Mouse (Mus musculus) cerebellum, adult 18-20 months (tissue): ENCODE measurements at regions not wholly inside any gene's neighbourhood (a gene's known extent, or its start where the extent isn't known, plus 50 kb on each side); places are given as distances from the start of the nearest gene placed in this dataset.

ENCODE experiments used
- DNase-seq, 2 experiments: peaks; one replicate each; pipeline ENCODE4 v3.0.0; 2021

GRCm38 (mm10) chr12:90664436-90664835 lies 73.8 kb downstream of the Dio2 start:
- DNase-seq, result no peak

- DNase-seq, result no peak
These were observed 92.8 kb downstream of the Dio2 start for GRCm38 (mm10) chr12:90645452-90645851.

GRCm38 (mm10) chr12:90643891-90644290 lies 94.3 kb downstream of the Dio2 start:
- DNase-seq, result no peak

- peak; percentile 25 to 52 for DNase-seq
These were observed 113.4 kb downstream of the Dio2 start for GRCm38 (mm10) chr12:90624856-90625255.

- peak; percentile 73 to 76 for DNase-seq
These were observed 114.8 kb downstream of the Dio2 start for GRCm38 (mm10) chr12:90623426-90623825.

- DNase-seq, result no peak
These were observed 129.4 kb downstream of the Dio2 start for GRCm38 (mm10) chr12:90608810-90609209.

GRCm38 (mm10) chr12:90607894-90608293 lies 130.3 kb downstream of the Dio2 start:
- peak; percentile 82 to 88 for DNase-seq

GRCm38 (mm10) chr12:90580006-90580405 lies 158.2 kb downstream of the Dio2 start:
- no peak for DNase-seq

- DNase-seq, result no peak
These were observed 162.1 kb downstream of the Dio2 start for GRCm38 (mm10) chr12:90576103-90576502.

- no peak for DNase-seq
These were observed 166.3 kb downstream of the Dio2 start for GRCm38 (mm10) chr12:90571907-90572306.

- DNase-seq, result peak; percentile 64 to 73
These were observed 166.7 kb downstream of the Dio2 start for GRCm38 (mm10) chr12:90571506-90571905.

- DNase-seq, result peak; percentile 68 to 71
These were observed 171.9 kb downstream of the Dio2 start for GRCm38 (mm10) chr12:90566349-90566748.

GRCm38 (mm10) chr12:90565051-90565450 lies 173.2 kb downstream of the Dio2 start:
- peak; percentile 69 to 83 for DNase-seq

- peak; percentile 35 to 39 for DNase-seq
These were observed 173.6 kb downstream of the Dio2 start for GRCm38 (mm10) chr12:90564594-90564993.

GRCm38 (mm10) chr12:90542361-90542760 lies 195.9 kb downstream of the Dio2 start:
- DNase-seq, result no peak
